Mouse (Mus musculus): Measurements from ENCODE around the gene Midn. TPM values are rescaled to one million over a fixed set of nuclear protein-coding genes. Genes with fewer than 3 reads are reported as not detected.
"Not testable (repeated sequence)": the region's sequence is repeated elsewhere in the genome, so short reads cannot be mapped to it uniquely, and the experiment has no call there.

The Midn gene
- total RNA-seq, 4 experiments from 2014 or later: 20.8 to 36.0 (median 29.5) TPM

- DNase-seq (ENCODE audit: low spot score in 2 of 2): no peak
Measured at GRCm38 (mm10) chr10:80157141-80157929, 9.3 kb downstream of the Midn start.

GRCm38 (mm10) chr10:80158307-80158986 is 10.4 kb downstream of the Midn start:
- peak in 1 of 2 experiments; percentile 61 for DNase-seq (ENCODE audit: low spot score in 2 of 2)

GRCm38 (mm10) chr10:80159021-80159560 is 11.0 kb downstream of the Midn start:
- peak in 1 of 2 experiments; percentile 59 for DNase-seq (ENCODE audit: low spot score in 2 of 2)

GRCm38 (mm10) chr10:80159561-80160454 is 11.7 kb downstream of the Midn start:
- peak; percentile 95 to 98 for DNase-seq (ENCODE audit: low spot score in 2 of 2)

GRCm38 (mm10) chr10:80160455-80161371 is 12.6 kb downstream of the Midn start:
- peak; percentile 81 to 84 for DNase-seq (ENCODE audit: low spot score in 2 of 2)

- DNase-seq (ENCODE audit: low spot score in 2 of 2): no peak
Measured at GRCm38 (mm10) chr10:80161522-80162242, 13.6 kb downstream of the Midn start.

- DNase-seq (ENCODE audit: low spot score in 2 of 2): no peak
Measured at GRCm38 (mm10) chr10:80162243-80162608, 14.2 kb downstream of the Midn start.

GRCm38 (mm10) chr10:80162716-80163299 is 14.7 kb downstream of the Midn start:
- no peak for DNase-seq (ENCODE audit: low spot score in 2 of 2)

GRCm38 (mm10) chr10:80163721-80164120 is 15.6 kb downstream of the Midn start:
- DNase-seq (ENCODE audit: low spot score in 2 of 2): peak in 1 of 2 experiments; percentile 62

- DNase-seq (ENCODE audit: low spot score in 2 of 2): no peak
Measured at GRCm38 (mm10) chr10:80164161-80164997, 16.3 kb downstream of the Midn start.

- peak; percentile 96 to 97 for DNase-seq (ENCODE audit: low spot score in 2 of 2)
Measured at GRCm38 (mm10) chr10:80164998-80165344, 16.9 kb downstream of the Midn start.

- DNase-seq (ENCODE audit: low spot score in 2 of 2): no peak
Measured at GRCm38 (mm10) chr10:80165392-80166128, 17.5 kb downstream of the Midn start, which contains the start of gene Cirbp. Gene Cirbp (plus strand): TSS chr10:80165985.

GRCm38 (mm10) chr10:80166136-80166535 is 18.1 kb downstream of the Midn start:
- not testable (repeated sequence) for DNase-seq (ENCODE audit: low spot score in 2 of 2)

- DNase-seq (ENCODE audit: low spot score in 2 of 2): peak; percentile 97 to 98
Measured at GRCm38 (mm10) chr10:80167460-80168037, 19.5 kb downstream of the Midn start.

GRCm38 (mm10) chr10:80168038-80168661 is 20.1 kb downstream of the Midn start:
- peak; percentile 90 to 95 for DNase-seq (ENCODE audit: low spot score in 2 of 2)

- DNase-seq (ENCODE audit: low spot score in 2 of 2): no peak
Measured at GRCm38 (mm10) chr10:80169070-80169469, 21.0 kb downstream of the Midn start.

- no peak for DNase-seq (ENCODE audit: low spot score in 2 of 2)
Measured at GRCm38 (mm10) chr10:80169651-80170050, 21.6 kb downstream of the Midn start.

Measured in gastrocnemius, adult 8-10 months (tissue).